Mouse (Mus musculus) hindbrain, embryonic 12.5 days (tissue): ENCODE results near the gene Invs. TPM values are rescaled to one million over a fixed set of nuclear protein-coding genes. Genes with fewer than 3 reads are reported as not detected.

Experiments
- ATAC-seq: fragments of 200-750 bp; cut with Nextera tagmentation; 2 replicates; pipeline ENCODE4 v1.8.0; 2017; ENCODE audit warnings: moderate TSS enrichment; ENCODE audit not compliant: low FRiP score
- H3K27ac ChIP-seq: fragments of 300-500 bp; sonication (generic); 2 replicates; pipeline ENCODE4 v1.5.1; 2016; ENCODE audit warnings: mild to moderate bottlenecking
- H3K27me3 ChIP-seq: fragments of 300-500 bp; sonication (generic); 2 replicates; pipeline ENCODE4 v1.6.1; 2016; ENCODE audit warnings: mild to moderate bottlenecking
- H3K36me3 ChIP-seq: fragments of 300-500 bp; sonication (generic); 2 replicates; pipeline ENCODE4 v1.6.1; 2016; ENCODE audit warnings: mild to moderate bottlenecking
- H3K4me1 ChIP-seq: fragments of 300-500 bp; sonication (generic); 2 replicates; pipeline ENCODE4 v1.6.1; 2016
- H3K4me2 ChIP-seq: fragments of 300-500 bp; sonication (generic); replicated peaks from 2 replicates; pipeline ENCODE4 v1.6.1; 2016; ENCODE audit warnings: mild to moderate bottlenecking
- H3K4me3 ChIP-seq: fragments of 300-500 bp; sonication (generic); 2 replicates; pipeline ENCODE4 v1.5.1; 2016; ENCODE audit warnings: mild to moderate bottlenecking
- H3K9ac ChIP-seq: fragments of 300-500 bp; sonication (generic); 2 replicates; pipeline ENCODE4 v1.6.1; 2016; ENCODE audit warnings: mild to moderate bottlenecking, moderate library complexity
- H3K9me3 ChIP-seq: fragments of 300-500 bp; sonication (generic); replicated peaks from 2 replicates; pipeline ENCODE4 v1.6.1; 2016; ENCODE audit warnings: mild to moderate bottlenecking
- WGBS: fragments of 180-500 bp; shearing (Covaris S2); methylation state at CpG from one replicate; pipeline ENCODE4 v1.1.7; 2016; 5-methylcytosine and 5-hydroxymethylcytosine counted together
- polyA plus RNA-seq: library from polyadenylated mRNA; unstranded; fragments of >200 nt; fragmentation: Nextera tagmentation; extraction: Ambion mirVana; gene quantifications from 2 replicates; pipeline ENCODE4 v1.2.1, GENCODE M21; 2016

The Invs gene
- polyA plus RNA-seq, 1 experiment from 2014 or later = 10.4 TPM

DNA sequence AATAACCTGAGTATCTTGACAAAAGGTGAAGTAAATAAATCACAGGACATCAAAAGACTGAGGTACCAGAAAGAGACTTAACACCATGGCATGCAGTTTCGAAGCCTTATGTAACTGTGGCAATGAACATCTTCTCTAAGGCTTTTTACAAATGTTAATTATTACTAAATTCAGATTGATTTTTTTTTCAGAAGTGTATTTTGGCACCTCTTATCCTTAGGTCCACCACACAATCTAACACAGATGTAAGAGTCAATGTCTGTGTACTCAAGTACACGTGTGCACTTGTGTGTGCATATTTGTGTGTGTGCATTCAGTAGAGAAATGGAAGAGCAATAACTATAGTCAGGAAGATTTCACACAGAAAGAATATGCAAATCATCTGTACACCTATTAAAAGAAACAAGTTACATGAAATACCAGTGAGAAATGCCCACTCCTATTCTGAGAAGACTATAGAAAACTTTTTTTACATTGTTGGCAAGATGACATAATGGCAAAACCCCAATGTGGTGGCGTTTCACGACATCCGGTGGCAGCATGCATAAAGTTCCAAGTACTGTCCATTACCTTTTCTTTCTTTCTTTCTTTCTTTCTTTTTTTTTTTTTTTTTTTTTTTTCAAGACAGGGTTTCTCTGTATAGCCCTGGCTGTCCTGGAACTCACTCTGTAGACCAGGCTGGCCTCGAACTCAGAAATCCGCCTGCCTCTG is 6.3 kb upstream of the Invs start:
- WGBS = 94% methylated on average over 7 of the region's 7 CpGs
- no peak for ATAC-seq

DNA sequence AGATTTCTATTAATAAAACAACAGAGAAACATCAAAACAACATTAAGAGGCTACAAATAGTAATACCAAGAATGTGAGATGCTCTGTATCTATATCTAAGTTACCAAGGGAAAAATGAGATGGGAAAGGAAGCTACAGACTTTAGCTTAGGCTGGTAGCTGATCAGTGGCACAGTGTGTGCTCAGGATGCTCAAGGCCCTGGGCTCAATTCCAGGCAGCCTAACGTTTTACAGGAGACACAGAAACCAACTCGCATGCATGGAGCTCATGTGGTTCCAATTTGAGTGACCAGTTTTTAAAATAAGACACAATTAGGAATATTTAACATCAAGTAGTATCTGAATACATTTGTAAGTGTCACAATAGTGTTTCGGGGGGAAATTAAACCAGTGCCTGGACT is 3.8 kb upstream of the Invs start:
- no peak for ATAC-seq
- no peak overlapping the region for H3K27ac ChIP-seq
- H3K4me1 ChIP-seq = peaks cover 14% of the 10 kb centered on the region
- H3K36me3 ChIP-seq = no peaks in the 10 kb centered on the region
- no peak overlapping the region for H3K4me2 ChIP-seq
- H3K9me3 ChIP-seq = no peaks in the 10 kb centered on the region
- H3K27me3 ChIP-seq = no peaks in the 10 kb centered on the region
- 85% methylated on average over 3 of the region's 3 CpGs for WGBS
- no peak overlapping the region for H3K4me3 ChIP-seq
- no peak overlapping the region for H3K9ac ChIP-seq

More for the DNA sequence above, 6.3 kb upstream of the Invs start:
- Histone ChIP-seq H3K4me3 (no peak overlapping the region), H3K36me3 (no peaks in the 10 kb centered on the region), H3K27ac (no peak overlapping the region), H3K9ac (no peak overlapping the region), H3K4me2 (no peak overlapping the region), H3K4me1 (0 out of 2 replicates have a peak, but pooled peaks cover 5% of the 10 kb centered on the region), H3K9me3 (no peaks in the 10 kb centered on the region), H3K27me3 (no peaks in the 10 kb centered on the region)

DNA sequence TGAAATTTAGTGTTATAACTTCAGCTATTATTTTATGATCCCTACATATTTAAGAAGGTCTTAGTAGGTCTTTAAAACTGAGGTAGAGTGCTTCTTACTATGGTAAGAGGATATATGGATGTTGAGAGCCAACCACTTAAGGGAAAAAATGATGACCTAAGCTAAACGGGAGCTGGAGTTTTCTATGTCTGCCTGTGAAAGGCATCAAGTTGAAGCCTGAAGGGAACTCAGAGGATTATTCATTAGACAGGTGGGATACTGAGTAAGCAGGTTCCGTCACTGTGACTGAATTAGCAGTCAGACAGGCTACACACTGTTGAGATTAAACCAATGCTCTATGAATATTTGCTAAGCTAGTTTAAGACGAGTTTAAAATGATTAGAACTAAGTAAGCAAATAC is 2.5 kb upstream of the Invs start:
- ATAC-seq = no peak
- WGBS = 88% methylated on average over 3 of the region's 3 CpGs

DNA sequence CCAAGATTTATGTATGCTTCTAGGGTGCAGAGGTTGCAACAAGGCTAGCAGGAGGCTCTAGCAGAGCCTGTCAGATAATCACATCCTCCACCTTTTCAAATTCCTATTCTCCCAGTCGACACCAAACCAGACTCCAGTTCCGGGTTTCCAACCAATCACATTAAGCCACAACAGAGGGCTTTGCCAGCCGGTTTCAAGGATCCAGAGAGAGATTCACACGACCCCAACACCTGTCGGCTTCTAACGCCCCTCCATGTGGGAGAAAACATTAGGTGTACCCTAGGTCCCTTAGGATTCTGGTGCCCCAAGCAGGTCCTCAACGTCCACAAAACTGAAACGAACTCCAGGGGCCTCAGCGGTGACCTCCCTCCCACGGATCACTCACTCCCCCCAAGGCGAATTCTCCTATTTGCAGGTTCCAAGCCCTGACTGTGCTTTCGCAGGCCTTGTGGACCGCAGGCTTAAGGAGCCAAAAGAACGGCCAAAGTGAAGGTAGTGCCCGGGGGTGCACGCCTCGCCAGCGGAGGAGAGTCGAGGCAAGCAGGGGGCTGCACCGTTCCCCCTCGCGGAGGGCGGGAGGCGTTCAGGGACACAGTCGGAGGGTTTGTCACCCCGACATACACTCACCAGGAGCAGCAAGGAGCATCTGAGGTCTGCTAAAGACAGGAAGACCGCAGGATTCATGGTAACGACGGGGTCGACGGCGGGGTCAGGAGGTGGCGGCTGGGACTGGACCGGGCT is 633 bp upstream of the Invs start:
- ATAC-seq = no peak; the same call in 1 of the 2 replicates
- peak overlapping the region; percentile 76 for H3K9ac ChIP-seq
- no peaks in the 10 kb centered on the region for H3K27me3 ChIP-seq
- H3K36me3 ChIP-seq = no peaks in the 10 kb centered on the region
- WGBS = under 1% methylated on average over 34 of the region's 34 CpGs
- H3K4me2 ChIP-seq = peak overlapping the region; percentile 91
- peak overlapping the region; percentile 66 for H3K27ac ChIP-seq
- peaks cover 10% of the 10 kb centered on the region for H3K4me1 ChIP-seq
- H3K4me3 ChIP-seq = peak overlapping the region; percentile 95
- no peaks in the 10 kb centered on the region for H3K9me3 ChIP-seq

More for the DNA sequence above, 2.5 kb upstream of the Invs start:
- H3K27me3 ChIP-seq = no peaks in the 10 kb centered on the region
- H3K4me2 ChIP-seq = no peak overlapping the region
- peaks cover 10% of the 10 kb centered on the region for H3K4me1 ChIP-seq
- H3K27ac ChIP-seq = no peak overlapping the region
- H3K9ac ChIP-seq = no peak overlapping the region
- H3K9me3 ChIP-seq = no peaks in the 10 kb centered on the region
- no peaks in the 10 kb centered on the region for H3K36me3 ChIP-seq
- no peak overlapping the region for H3K4me3 ChIP-seq

DNA sequence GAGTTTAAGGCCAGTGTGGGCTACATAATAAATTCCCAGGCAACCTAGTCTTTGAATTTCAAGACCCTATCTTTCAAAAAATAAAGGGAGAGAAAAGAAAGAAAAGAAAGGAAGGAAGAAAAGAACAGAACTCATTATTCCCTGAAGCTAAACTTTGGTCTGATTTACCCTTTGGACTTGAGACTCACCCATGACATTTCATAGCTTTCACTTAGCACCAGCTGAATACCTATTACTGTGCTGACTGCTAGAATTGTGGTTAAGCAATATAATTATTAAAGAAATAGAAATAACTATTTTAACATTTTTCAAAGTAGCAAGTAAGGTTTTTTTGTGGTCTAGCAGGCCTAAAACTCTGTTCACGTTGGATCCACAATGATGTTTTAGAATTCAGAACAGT is 1.6 kb downstream of the Invs start:
- no peak for ATAC-seq

DNA sequence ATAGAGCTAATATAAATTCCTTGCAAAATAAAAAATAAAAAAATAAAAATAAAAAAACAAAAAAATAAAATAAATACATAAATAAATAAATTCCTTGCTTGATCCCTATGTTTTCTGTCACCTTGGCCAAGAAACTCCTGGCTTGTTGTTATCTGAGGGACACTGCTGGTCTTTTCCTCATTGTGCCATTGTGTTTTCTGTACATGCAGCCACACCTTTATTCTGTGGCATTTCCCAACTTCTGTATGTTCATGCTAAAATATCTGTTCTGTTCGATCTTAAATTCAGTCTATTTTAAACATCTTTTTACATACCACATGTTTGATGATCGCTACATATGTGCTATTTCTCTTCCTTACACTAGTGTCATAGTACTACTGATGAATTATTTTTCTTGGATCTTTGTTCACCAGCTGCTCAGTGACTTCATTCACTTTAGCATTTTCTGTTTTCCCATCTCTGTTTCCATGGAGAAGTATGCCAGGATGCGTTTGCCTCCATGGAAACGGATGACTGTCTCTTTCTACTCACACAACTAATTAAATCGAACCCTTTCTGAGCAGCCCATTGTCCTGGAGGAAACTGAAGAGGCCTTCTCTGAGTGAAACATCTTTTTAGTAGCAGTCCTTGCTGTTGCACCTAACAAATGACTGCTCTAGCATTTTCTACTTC is 7.7 kb downstream of the Invs start:
- Histone ChIP-seq H3K4me1 (peaks cover 3% of the 10 kb centered on the region), H3K9me3 (no peaks in the 10 kb centered on the region), H3K4me3 (no peak overlapping the region), H3K36me3 (peaks cover 3% of the 10 kb centered on the region; the same call in 1 of the 2 replicates), H3K27ac (peak overlapping the region; percentile 70; the same call in 1 of the 2 replicates), H3K9ac (no peak overlapping the region), H3K4me2 (no peak overlapping the region; the same call in 1 of the 2 replicates), H3K27me3 (no peaks in the 10 kb centered on the region)
- ATAC-seq = peak; percentile 94
- WGBS = 33% methylated on average over 5 of the region's 5 CpGs

More for the DNA sequence above, 1.6 kb downstream of the Invs start:
- H3K36me3 ChIP-seq = no peaks in the 10 kb centered on the region
- no peak overlapping the region for H3K4me2 ChIP-seq
- no peak overlapping the region for H3K27ac ChIP-seq
- H3K27me3 ChIP-seq = no peaks in the 10 kb centered on the region
- no peak overlapping the region for H3K9ac ChIP-seq
- 93% methylated on average over 1 of the region's 1 CpGs for WGBS
- no peak overlapping the region for H3K4me3 ChIP-seq
- H3K4me1 ChIP-seq = peaks cover 10% of the 10 kb centered on the region
- H3K9me3 ChIP-seq = no peaks in the 10 kb centered on the region

DNA sequence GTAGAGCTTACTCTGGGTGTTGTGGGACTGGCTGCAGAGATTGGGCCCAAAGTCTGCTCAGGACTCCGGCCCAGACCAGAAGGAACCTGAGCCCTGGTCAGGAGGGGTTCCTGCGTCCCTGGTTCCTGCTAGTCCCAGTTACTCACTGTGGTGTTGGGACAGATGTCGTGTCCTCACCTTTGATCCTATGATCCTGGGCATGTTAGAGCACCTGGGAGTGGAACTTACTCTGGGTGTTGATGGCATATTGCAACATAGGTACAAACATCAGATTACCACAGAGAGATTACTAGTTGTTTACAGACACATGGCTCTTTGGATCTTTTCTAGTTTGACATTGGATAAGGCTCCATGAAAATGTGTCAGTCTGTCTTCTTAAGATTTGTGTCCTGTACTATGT is 35.3 kb downstream of the Invs start:
- no peak for ATAC-seq
- H3K9me3 ChIP-seq = no peaks in the 10 kb centered on the region
- no peak overlapping the region for H3K9ac ChIP-seq
- H3K4me3 ChIP-seq = no peak overlapping the region
- no peaks in the 10 kb centered on the region for H3K27me3 ChIP-seq
- no peaks in the 10 kb centered on the region for H3K4me1 ChIP-seq
- H3K27ac ChIP-seq = no peak overlapping the region
- WGBS = 90% methylated on average over 3 of the region's 3 CpGs
- no peak overlapping the region for H3K4me2 ChIP-seq
- no peaks in the 10 kb centered on the region for H3K36me3 ChIP-seq

DNA sequence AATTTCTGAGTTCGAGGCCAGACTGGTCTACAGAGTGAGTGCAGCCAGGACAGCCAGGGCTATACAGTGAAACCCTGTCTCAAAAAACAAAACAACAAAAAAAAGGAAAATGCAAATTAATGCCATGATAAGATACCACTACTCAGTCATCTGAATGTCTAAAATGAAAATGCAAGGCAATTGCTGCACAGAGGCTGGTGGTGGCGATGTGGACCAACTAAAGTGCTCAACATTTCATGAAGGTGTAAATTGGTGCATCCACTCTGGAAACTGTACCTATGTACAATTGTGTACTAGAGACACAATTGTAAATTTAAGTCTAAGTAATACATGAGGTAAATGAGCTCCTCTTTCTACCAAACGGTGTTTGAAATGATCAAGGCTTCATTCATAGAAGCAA is 36.5 kb downstream of the Invs start:
- Histone ChIP-seq H3K4me3 (no peak overlapping the region), H3K4me1 (no peaks in the 10 kb centered on the region), H3K4me2 (no peak overlapping the region), H3K36me3 (no peaks in the 10 kb centered on the region), H3K27ac (no peak overlapping the region), H3K9ac (no peak overlapping the region), H3K9me3 (no peaks in the 10 kb centered on the region), H3K27me3 (no peaks in the 10 kb centered on the region)
- no peak for ATAC-seq
- 94% methylated on average over 3 of the region's 3 CpGs for WGBS

DNA sequence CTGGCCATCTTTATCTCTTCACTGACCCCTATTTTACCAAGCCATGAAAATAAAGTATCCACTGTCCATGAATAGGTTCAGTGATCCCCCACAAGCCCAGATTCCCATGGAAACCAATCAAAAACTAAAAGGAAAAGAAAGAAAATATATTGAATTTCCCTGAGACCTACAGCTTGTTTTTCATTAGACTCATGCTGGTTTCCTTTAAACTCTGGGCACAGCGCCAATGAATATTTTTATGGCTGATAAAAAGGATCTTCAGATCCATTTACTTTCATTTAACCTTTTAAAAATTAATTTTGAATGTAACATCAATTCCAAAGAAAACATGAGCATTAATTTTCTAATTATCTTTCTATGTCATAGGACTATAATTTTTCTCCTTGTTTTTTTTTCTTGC is 41.7 kb downstream of the Invs start:
- Histone ChIP-seq H3K4me2 (no peak overlapping the region), H3K4me1 (no peaks in the 10 kb centered on the region), H3K4me3 (no peak overlapping the region), H3K27me3 (no peaks in the 10 kb centered on the region), H3K27ac (no peak overlapping the region), H3K36me3 (no peaks in the 10 kb centered on the region), H3K9ac (no peak overlapping the region), H3K9me3 (no peaks in the 10 kb centered on the region)
- no peak for ATAC-seq
- 84% methylated on average over 1 of the region's 1 CpGs for WGBS

DNA sequence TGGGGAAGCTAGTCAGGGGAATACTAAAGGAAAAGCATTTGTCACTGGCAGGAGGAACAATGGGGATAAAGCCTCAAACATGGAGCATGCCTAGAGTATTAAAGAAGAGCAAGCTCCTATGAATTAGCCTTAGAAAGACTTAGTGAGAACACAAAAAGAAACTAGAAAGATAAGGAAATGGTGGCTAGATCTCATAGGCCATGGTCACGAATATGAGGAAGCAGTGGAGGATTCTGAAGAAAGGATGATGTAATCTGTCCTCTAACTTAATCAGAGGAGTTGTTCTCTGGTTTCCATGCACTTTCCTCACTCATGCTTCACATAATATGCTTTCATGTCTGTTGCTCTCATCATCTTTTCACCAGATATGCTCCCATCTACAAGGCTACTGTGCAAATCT is 42.5 kb downstream of the Invs start:
- H3K9ac ChIP-seq = no peak overlapping the region
- no peaks in the 10 kb centered on the region for H3K36me3 ChIP-seq
- H3K4me2 ChIP-seq = no peak overlapping the region
- no peaks in the 10 kb centered on the region for H3K4me1 ChIP-seq
- no peak overlapping the region for H3K4me3 ChIP-seq
- 52% methylated on average over 1 of the region's 1 CpGs for WGBS
- H3K27me3 ChIP-seq = no peaks in the 10 kb centered on the region
- no peaks in the 10 kb centered on the region for H3K9me3 ChIP-seq
- no peak overlapping the region for H3K27ac ChIP-seq
- ATAC-seq = no peak

DNA sequence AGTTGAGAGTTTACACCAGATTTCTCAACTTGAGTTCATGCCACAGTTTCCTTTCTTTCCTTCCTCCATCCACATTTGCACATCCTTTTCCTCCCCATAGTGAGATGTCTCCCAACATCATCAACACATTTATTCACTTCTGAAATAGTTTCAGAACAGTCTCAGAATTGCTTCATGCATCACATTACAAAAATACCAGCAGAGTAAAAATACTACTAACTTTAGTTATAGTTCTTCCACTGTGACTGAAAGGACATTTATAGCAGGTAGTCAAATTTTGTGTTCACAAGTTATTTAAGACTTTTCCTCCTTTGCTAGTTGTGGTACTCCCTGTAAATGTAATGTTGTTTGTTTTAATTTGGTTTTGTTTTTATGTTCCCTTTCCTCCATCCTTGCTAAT is 47.6 kb downstream of the Invs start:
- no peak for ATAC-seq
- Histone ChIP-seq H3K9ac (no peak overlapping the region), H3K9me3 (no peaks in the 10 kb centered on the region), H3K4me1 (no peaks in the 10 kb centered on the region), H3K27ac (no peak overlapping the region), H3K27me3 (no peaks in the 10 kb centered on the region), H3K4me3 (no peak overlapping the region), H3K4me2 (no peak overlapping the region), H3K36me3 (no peaks in the 10 kb centered on the region)

DNA sequence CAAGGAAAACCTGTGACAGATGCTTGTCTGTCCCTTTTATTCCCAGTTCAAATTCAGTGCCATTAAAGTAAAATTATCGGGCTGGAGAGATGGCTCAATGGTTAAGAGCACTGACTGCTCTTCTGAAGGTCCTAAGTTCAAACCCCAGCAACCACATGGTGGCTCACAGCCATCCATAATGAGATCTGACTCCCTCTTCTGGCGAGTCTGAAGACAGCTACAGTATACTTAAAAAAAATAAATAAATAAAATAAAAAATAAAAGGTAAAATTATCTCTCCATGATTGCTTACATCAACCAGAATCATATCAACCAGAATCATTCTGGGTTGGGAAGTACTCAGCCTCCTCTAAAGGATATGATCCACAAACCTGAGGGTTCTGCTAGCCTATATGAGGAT is 48.5 kb downstream of the Invs start:
- WGBS = 73% methylated on average over 2 of the region's 2 CpGs
- Histone ChIP-seq H3K9me3 (no peaks in the 10 kb centered on the region), H3K9ac (no peak overlapping the region), H3K36me3 (no peaks in the 10 kb centered on the region), H3K4me1 (no peaks in the 10 kb centered on the region), H3K4me2 (no peak overlapping the region), H3K27ac (no peak overlapping the region), H3K27me3 (no peaks in the 10 kb centered on the region), H3K4me3 (no peak overlapping the region)
- ATAC-seq = no peak
